Mouse (Mus musculus) heart, postnatal 36 days (tissue): ENCODE results near the gene Nat10. TPM values are rescaled to one million over a fixed set of nuclear protein-coding genes. Genes with fewer than 3 reads are reported as not detected.

Source experiments
- DNase-seq, 2 experiments: peaks; one replicate each; pipeline ENCODE4 v3.0.0; 2021 to 2022
- intact Hi-C: fragments of 180-260 bp; cut with DNase I; formaldehyde crosslinking; loops from one replicate; pipeline ENCODE4 v1.15.1; 2025
- total RNA-seq, 2 experiments: library from RNA; stranded (reverse); gene quantifications; 2 replicates each; pipeline ENCODE4 v1.2.3; 2021

The Nat10 gene
- total RNA-seq, 2 experiments from 2014 or later = 13.3 to 16.2 TPM

DNA sequence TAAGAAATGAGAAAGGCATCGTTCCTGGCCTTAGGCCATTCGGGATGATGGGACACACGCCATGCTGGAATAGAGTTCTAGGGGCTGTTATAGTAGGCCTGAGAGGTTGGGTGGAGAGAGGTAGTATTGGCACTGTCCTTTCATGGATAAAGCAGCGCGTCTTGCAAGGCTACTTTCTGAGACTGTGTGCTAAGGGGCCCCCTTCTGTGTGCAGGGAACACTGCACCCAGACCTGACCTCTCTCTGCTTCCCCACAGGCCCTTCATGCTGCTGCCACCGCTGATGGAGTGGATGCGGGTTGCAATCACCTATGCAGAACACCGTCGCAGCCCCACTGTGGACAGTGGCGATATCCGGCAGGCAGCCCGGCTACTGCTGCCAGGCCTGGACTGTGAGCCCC lies 60.6 kb downstream of the Nat10 start:
- intact Hi-C loops = loop anchor here (5.0 kb wide), 1 partner anchor 58 kb away; no protein-coding TSS in a partner anchor
- DNase-seq = no peak

DNA sequence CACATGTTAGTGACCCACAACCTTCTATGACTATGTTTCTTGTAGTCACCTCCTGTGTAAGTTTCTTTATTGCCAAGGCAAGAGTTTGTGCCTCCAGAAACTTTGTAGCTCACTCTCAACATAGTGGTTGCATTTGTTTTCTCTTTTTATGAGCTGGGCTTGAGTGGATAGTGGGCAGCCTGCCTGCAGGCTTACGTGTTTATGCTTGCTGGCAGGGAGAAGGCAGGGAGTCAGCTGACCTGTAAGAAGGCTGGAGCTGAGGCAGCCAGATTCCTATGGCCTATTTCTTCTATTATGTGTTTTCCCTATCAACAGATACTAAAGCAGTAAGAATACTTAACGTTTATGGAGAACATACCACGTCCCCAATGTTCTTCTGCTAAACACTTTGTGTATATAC lies 64.9 kb downstream of the Nat10 start:
- DNase-seq = peak; percentile 44 to 45
- intact Hi-C loops = loop anchor here (5.0 kb wide), 1 partner anchor 39 kb away; no protein-coding TSS in a partner anchor

DNA sequence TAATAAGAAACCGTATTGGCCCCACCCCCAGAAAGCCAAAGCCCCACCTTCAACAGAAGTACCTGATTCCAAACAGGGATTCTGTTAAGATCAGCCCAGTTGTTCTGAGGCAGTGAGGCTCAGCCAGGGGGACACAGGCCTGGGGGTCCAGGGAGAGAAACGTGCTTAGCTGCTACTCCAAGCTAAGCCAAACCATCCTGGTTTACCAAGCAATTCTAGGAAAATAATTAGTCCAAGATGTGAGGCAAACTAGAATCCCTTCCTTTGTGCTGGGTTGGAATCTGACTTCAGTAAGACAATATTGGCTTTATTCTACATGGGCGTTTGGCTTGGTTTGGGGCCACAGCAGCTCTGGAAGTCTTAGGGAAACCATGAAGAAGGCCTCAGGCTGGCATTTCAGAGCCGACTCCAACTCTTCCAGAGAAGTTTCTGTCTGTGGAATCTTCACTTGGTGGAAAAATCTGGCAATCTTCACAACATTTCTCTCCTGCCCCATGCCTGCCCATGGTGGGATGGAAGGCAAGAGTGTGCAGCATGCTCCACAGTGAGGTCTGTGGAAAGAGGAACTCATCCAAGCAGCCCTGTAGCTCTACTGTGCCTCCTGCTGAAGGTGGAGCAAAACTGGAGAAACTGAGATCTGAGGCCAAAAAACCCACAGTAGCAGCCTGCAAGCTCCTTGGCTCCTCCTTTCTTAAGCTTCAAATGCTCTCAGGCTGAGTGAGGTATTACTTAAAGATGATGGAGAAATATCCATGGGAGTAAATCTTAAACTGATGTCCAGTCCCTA lies 66.1 kb downstream of the Nat10 start:
- no peak for DNase-seq
- intact Hi-C loops = loop anchor here (5.0 kb wide), 1 partner anchor 38 kb away; no protein-coding TSS in a partner anchor

DNA sequence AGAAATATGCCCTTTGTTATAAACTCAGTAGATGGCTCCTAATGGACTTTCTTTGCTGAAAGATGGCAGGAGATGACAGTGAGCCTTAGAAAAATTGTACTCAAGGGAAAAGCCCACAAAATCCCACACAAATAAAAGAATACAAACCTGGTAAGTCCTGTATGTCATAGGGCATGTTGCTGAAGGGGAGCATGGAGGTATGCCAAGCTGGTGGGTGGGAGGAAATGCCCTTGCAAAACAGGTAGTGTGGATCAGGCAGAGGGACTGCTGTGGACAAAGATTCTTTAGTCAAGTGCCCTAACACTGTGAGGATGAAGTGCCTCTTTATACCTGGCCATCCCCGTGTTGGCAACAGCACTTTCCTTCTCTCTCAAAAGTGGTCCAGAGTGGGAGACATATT lies 68.3 kb downstream of the Nat10 start:
- no peak for DNase-seq
- intact Hi-C loops = no loop called here

DNA sequence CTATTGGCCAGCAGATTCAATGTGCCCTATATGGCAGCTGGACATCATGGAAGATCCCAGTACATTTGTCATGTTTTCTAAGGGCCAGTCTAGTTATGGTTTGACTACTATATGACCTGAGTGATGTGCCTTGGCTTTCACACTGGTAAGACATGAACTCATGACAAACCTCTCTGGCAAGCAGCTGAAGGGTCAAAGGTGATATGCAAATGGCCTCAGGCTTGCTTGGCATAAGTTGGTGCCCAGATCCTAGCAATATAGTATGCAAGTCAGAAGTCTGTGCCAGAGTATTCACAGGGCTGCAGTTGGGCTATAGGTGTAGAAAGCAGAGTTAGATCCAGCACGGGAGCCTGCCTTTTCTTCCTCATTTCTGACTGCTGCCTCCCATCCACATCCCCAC lies 69.8 kb downstream of the Nat10 start:
- intact Hi-C loops = no loop called here
- DNase-seq = no peak

DNA sequence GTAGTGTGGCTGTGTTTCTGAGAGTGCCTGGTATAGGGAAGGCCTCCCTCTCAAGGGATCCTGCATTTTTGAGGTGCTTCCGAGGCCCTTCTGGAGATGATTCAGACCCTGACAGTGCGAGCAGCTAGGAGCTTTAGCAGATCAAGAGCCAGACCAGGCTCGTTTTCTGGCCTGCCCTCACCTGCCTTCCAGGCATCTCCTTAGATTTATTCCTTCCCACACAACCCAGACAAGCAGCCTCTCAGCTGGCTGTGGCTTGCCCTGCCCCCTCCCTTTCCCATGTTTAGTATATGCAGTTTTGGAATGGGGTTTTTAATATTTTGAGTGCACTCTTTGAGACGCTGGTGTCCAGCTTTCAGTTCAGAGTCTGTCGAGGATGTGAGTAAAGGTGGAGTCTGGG lies 70.2 kb downstream of the Nat10 start:
- no peak for DNase-seq
- intact Hi-C loops = no loop called here

DNA sequence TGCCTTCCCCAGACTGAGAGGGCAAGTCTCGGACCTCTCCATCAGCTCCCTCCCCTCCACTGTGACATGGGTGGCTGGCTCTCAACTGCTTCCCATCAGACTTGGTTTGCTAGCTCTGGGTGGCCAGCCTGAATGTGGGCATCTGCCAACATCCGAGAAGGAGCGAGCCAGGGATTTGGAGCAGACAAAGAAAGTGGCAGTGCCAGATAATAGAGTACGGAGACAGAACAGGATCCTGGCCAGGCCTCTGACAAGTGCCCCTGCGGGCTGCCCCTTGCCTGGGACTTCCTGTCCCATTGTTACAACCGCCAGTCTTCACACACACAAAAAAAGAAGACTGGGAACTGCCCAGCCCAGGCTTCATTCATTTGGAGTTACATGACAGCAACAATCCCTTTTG lies 70.6 kb downstream of the Nat10 start:
- intact Hi-C loops = no loop called here

DNA sequence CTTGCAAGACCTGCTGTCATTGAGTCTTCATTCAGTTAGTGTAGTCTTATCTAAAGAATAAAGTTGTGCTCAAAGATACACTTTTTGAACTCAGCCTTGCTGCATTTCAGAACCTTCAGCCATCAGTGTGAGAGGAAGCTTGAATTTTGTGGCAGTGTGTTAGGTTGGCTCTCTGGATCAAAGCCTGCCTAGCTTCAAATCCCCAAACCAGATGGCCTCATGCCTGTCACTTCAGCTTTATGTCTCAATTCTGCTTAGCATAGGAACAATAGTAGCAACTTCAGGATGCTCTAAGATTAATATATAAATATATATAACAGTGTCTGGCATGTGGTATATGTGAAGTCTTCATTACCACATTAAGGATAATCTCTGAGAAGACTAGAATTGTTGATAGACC lies 73.2 kb downstream of the Nat10 start:
- intact Hi-C loops = no loop called here

More for the DNA sequence above, 70.6 kb downstream of the Nat10 start:
- DNase-seq = peak; percentile 40 to 55

DNA sequence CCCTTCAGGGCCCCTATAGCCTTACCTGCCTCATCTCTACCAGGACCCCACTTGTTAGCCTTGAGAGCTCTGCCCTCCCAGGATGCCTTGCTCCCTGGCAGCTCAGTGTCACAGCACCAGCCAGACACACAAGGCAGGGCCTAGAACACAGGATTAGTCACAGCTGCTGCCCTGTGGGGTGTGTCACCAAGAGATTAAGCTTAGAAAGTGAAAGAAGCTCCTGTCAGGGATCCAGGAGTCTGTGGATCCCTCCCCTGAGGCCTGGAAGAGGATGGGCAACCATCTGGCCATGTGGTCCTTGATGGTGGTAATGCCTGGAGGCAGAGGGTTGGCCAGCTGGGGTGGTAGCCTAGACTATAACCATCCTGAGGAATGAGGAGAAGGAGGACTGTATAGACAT lies 73.9 kb downstream of the Nat10 start:
- intact Hi-C loops = no loop called here
- DNase-seq = no peak

More for the DNA sequence above, 73.2 kb downstream of the Nat10 start:
- DNase-seq = no peak

DNA sequence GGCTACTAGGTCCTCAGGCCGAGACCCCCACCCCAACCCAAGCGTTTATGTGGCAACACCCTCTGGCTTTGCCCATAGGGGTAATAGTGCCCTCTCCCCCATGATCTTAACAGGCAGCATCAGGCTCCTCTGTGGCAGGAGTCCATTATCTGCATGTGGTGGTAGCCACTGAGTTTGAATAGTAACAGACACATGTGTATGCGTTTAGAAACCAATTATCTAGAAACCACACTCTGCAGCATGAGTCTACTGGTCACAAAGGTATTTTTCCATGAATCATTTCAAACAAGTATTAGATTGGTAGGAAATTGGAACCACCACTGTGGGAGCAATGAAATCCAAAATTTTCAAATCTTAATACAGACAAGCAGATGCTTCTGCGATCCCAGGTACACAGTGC lies 75.5 kb downstream of the Nat10 start:
- intact Hi-C loops = no loop called here
- no peak for DNase-seq

DNA sequence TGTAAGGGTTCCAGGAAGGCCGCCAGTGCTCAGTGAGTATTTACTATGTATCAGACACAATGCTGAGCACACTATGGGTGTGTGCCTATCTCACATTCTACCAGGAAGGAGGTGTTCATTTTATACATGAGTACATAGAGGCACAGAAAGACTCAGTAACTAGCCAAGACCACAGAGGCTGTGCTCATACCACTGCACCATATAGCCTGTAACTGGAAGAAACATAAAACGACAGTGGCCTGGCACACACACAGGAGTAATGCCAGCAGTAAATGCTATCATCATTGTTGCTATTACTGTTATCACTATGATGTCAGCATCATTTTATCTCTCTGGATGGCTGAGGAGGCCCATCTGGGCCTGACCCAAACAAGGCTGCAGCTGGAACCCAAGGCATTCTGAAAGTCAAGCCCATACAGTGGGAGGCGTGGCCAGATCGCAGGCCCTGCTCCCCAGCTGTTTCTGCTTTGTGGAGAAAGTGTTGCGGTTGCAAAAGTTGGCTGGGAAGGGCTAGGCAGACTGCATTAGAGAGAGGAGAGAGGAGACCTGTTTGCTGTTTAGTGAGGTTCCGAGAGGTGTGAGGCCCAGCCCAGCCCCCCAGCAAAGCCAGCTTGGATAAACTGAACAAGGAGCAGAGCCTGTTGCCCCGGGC lies 76.0 kb downstream of the Nat10 start:
- intact Hi-C loops = no loop called here
- DNase-seq = no peak

DNA sequence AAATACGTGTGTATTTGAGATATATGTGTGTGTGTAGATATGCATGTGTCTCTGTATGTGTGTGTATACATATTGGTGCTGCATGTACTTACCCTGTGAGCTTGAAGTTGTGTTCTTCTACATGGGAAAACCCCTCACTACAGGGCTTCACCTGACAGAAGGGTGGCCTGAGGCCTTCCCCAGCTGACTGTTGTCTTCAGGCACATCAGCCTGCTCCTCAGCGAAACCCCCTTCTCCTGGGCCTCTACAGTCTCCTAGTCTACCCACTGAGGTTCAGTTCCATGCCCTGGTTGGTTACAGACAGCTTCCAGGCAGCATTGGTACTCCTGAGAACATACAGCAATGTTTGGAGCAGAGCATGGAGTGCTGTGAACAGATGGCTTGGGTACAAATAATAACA lies 76.6 kb downstream of the Nat10 start:
- DNase-seq = no peak
- intact Hi-C loops = no loop called here

DNA sequence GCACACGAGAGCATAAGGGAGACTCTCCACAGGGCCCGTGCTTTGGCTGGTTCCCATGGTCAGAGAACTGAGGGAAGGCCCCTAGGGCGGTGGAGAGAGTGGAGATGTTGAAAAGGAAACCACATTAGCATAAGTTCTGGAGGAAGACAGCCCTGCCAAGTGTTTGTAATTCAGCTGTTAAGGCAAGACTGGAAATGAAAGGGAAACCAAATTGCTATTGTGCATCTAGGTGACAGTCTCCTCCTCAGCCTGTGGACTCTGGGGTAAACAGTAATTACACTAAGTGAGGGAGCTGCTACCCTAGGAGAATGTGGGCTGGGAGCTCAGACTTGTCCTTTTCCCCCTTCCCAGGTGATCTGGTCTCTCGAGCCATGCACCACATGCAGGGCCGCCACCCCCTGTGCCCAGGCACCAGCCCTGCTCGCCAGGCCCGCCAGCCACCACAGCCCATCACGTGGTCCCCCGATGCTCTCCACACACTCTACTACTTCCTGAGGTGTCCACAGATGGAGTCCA lies 78.1 kb downstream of the Nat10 start:
- intact Hi-C loops = no loop called here
- no peak for DNase-seq

DNA sequence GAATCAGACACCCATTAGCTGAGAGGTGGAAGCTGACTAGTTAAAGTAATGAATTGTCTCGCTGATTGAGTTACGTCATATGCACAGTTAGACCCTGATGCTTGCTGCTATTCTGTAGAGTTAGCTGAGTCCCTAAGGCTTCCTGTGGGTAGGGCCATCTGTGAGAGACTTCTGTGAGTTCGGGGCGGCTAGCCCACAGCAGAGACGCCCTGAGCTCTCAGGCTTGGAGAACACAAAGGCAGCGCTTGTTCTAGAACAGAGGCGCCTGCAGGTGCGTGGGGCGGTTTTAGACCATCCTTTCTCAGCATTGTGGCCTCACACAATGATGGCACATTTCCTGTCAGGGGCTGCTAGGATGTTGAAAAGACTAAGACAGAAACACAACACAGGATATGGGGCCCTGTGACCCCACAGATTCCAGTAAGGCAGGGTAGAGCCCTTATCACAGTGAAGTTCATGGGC lies 78.8 kb downstream of the Nat10 start:
- intact Hi-C loops = no loop called here
- DNase-seq = no peak

DNA sequence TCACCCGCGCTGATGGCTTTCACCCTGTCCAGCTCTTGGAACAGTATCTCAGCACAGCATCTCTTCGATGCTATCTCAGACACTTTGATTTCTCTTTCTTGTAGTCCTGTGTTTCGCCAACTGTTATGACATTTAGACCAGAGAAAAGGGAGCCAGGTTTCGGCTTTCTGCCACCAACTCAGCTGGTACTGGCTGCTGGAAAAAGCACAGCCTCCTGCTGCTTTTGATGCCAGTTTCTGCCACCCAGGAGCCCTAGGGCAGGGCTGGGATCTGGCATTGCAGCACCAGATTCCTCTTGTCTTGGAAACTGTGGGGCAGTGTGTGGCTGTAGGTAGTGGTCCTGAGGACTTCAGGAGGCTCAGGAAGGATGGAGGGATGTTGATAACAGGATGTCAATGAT lies 79.9 kb downstream of the Nat10 start:
- DNase-seq = no peak
- intact Hi-C loops = no loop called here

DNA sequence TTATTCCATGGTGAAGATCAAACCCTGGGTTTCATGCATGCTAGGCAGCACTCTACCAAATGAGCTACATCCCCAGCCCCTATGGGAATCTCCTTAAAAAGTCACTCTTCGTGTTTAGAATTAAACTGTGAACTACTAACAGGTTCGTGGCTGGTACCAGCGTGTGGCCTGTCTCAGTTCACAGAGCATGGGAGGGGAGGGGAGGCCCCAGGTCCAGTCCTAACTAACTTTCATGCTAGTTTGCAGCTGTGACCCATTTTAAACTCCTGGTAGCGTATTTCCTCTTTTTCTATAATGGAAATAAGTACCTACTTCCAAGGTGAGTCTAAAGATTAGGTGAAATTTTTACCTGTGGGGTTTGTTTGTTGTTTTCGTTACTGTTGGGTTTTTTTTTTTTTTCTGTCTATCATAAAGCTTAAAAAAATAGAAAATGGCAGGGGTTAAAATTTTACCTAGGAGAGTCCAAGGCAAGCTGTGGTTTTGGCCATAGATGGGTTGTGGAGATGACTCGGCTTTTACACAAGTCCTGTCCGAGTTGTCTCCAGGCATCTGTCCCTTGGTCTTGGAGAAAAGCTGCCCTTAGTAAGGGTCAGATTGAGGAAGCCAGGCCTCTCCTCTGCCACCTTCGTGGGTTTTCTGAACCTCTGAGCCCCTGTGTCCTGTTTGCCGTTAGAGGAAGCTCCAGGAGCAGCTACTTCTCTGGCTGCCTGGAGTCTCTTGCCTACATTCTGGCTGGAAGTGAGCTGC lies 80.5 kb downstream of the Nat10 start:
- intact Hi-C loops = no loop called here
- DNase-seq = no peak

DNA sequence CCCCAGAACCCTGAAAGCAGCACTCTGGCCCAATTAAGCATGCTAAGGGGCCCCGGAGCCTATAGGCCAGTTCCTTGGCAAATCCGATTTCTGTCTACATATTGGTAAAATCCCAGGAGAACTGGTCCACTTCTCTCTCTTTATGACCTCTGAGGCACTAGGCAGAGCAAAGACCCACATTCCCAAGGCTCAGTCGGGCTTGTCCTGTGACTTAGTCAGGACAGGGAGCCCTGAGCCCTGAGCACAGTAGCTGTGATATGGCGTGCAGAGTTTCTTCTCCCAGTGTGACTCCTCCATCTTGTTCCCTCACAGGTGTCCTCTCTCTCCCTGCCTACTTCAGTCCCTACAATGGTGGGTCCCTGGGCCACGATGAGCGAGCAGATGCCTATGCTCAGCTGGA lies 82.6 kb downstream of the Nat10 start:
- intact Hi-C loops = no loop called here

DNA sequence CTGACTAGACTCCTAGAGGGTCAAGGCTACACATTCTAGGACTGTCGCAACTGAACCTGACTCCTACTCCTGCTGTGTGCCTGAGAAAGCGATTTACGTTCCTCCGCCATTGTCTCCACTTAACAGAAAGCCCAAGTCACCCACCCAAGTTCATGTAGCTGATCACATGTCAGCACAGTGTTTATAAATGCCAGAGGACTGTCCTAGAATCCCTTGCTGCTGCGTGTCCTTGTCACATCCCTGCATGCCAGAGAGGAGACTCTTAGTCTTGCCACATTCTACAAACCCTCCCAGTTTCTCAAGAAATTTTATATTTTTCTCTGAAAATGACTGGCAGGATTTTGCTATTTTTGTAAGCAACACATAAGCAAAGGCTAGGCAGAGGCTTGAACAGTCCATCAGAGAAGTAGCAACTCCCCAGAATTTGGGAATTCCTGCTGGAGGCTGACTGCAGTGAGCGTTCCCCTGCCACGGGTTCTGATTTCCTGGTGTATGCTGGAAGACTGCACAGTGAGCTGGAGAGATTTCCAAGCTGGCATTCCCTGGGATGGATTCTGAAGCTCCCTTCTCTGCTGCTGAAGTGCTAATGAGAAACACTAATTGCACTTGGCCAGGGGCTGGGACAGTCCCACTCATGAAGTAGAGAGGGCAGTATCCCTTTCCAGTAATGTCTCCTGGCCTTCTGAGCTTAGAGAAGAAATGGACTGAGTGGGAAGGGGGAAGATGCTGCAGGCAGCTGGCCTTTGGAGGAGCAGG lies 83.3 kb downstream of the Nat10 start:
- intact Hi-C loops = no loop called here
- no peak for DNase-seq

More for the DNA sequence above, 82.6 kb downstream of the Nat10 start:
- DNase-seq = no peak

DNA sequence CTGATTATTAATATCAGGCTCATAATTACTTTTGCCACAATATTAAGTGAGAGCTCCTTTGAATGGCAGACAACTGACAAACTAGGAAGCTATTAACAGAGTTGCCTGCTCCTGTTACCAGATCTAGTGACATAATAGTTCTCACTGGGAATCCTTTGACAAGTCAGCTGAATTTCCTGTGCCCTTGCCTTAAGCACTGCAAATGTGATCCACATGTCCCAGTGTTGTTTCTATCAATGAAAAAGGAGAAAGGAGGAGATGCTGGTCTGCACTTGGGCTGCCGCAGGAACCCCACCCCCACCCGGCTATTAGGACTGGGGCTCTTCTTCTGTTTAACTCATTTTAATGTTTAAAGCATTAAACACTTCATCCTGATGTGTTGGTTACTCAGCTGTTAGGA lies 84.3 kb downstream of the Nat10 start:
- no peak for DNase-seq
- intact Hi-C loops = no loop called here

DNA sequence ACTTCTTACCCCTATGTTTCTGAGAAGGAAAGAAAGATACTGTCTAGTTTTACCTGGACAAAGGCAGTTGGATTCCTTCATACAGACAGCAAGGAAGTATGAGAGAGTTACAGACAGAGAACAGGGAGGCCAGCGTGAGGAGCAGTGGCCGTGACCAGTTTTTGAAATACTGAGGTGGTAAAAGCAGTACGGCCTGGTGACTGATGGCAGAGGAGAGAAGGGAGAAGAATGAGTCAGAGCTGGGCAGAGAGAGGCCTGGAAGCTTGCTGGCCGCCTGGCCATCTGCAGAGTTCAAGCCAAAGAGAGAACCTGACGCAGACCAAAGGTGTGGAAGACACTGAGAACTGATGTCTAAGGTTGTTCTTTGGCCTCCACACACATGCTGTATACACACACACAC lies 85.7 kb downstream of the Nat10 start:
- DNase-seq = no peak

More for the DNA sequence above, 85.7 kb downstream of the Nat10 start:
- intact Hi-C loops = no loop called here
